ENCODE assay signal across 8 mouse cellular contexts in genomic region chr4:128729033-128729708, GRCm38 (mm10). TPM values are rescaled to one million over a fixed set of nuclear protein-coding genes. Genes with fewer than 3 reads are reported as not detected.
DNase-seq lines count a peak whose midpoint lies in the region; ATAC-seq and TF ChIP-seq lines count a peak whose summit lies in the region.

No protein-coding gene starts in this region.

- H3K79me3 ChIP-seq in C2C12 (ENCODE audit: low read depth) = peaks cover 64% of the 10 kb centered on the region

- peak overlapping the region; percentile 77 for H3K4me2 ChIP-seq in forebrain, embryonic 15.5 days (replicated peaks)
- peak overlapping the region; percentile 90 for H3K4me2 ChIP-seq in liver, embryonic 15.5 days

- H3K4me3 ChIP-seq in C2C12 (ENCODE audit: insufficient read depth, poor library complexity, severe bottlenecking) = peak overlapping the region; percentile 75
- peak overlapping the region; percentile 75 for H3K4me3 ChIP-seq in forebrain, embryonic 15.5 days
- peak overlapping the region; percentile 92 for H3K4me3 ChIP-seq in liver, embryonic 15.5 days (replicated peaks)

- no peaks in the 10 kb centered on the region for H3K9me3 ChIP-seq in forebrain, embryonic 15.5 days
- no peaks in the 10 kb centered on the region for H3K9me3 ChIP-seq in liver, embryonic 15.5 days (replicated peaks)

- H3K79me2 ChIP-seq in C2C12 (ENCODE audit: control insufficient read depth, insufficient read depth) = peaks cover 67% of the 10 kb centered on the region

- H3K27me3 ChIP-seq in C2C12 (ENCODE audit: control insufficient read depth, insufficient read depth, insufficient read length) = no peaks in the 10 kb centered on the region
- H3K27me3 ChIP-seq in forebrain, embryonic 15.5 days = no peaks in the 10 kb centered on the region
- H3K27me3 ChIP-seq in liver, embryonic 15.5 days = peaks cover 4% of the 10 kb centered on the region; the same call in 1 of the 2 replicates

- H3K27ac ChIP-seq in forebrain, embryonic 15.5 days (replicated peaks) = peak overlapping the region; percentile 93
- peak overlapping the region; percentile 35; the same call in 1 of the 2 replicates for H3K27ac ChIP-seq in liver, embryonic 15.5 days (replicated peaks)

- H3K4me1 ChIP-seq in forebrain, embryonic 15.5 days = peaks cover 71% of the 10 kb centered on the region
- H3K4me1 ChIP-seq in liver, embryonic 15.5 days (replicated peaks) = peaks cover 57% of the 10 kb centered on the region

- no peak for TF ChIP-seq CTCF in C2C12 (IDR thresholded peaks at IDR 0.05; ENCODE audit: control insufficient read depth, insufficient read depth, insufficient read length)

- peak; percentile 86 for DNase-seq in cerebellum, adult 11-12 months
- DNase-seq in cerebellum, postnatal 4 days (ENCODE audit: low spot score in 2 of 2) = no peak
- DNase-seq in right cerebral cortex, adult 18-20 months = no peak
- DNase-seq in kidney, postnatal 36 days = no peak

- peak overlapping the region; percentile 97 for H3ac ChIP-seq in C2C12 (ENCODE audit: control insufficient read depth, insufficient read length, low read depth)

- peak; percentile 75 for ATAC-seq in forebrain, embryonic 15.5 days (replicated peaks)
- no peak for ATAC-seq in liver, embryonic 15.5 days (ENCODE audit: insufficient read depth)
- no peak for ATAC-seq in megakaryocyte-erythroid progenitor cell, adult 5-6 weeks (replicated peaks; ENCODE audit: low FRiP score, low TSS enrichment, poor library complexity, severe bottlenecking)

- H3K9ac ChIP-seq in forebrain, embryonic 15.5 days (replicated peaks) = peak overlapping the region; percentile 100
- peak overlapping the region; percentile 96; the same call in 1 of the 2 replicates for H3K9ac ChIP-seq in liver, embryonic 15.5 days

- whole genome bisulfite sequencing in forebrain, embryonic 15.5 days = 1% methylated on average over 15 of the region's 15 CpGs
- WGBS in liver, embryonic 15.5 days (ENCODE audit: insufficient replicate concordance) = 31% methylated on average over 15 of the region's 15 CpGs

- H3K36me3 ChIP-seq in C2C12 (ENCODE audit: control insufficient read depth, insufficient read depth) = peaks cover 28% of the 10 kb centered on the region
- H3K36me3 ChIP-seq in forebrain, embryonic 15.5 days = 0 out of 2 replicates have a peak, but pooled peaks cover 3% of the 10 kb centered on the region
- peaks cover 6% of the 10 kb centered on the region; the same call in 1 of the 2 replicates for H3K36me3 ChIP-seq in liver, embryonic 15.5 days (replicated peaks)

TF ChIP-seq in C2C12, 6 proteins besides CTCF, POLR2A, EP300 and RAD21:
- no peak for TF ChIP-seq FOSL1 (IDR thresholded peaks at IDR 0.05; ENCODE audit: insufficient read depth, low read length, poor library complexity, severe bottlenecking)
- TF ChIP-seq CEBPB (IDR thresholded peaks at IDR 0.05; ENCODE audit: low read depth) = no peak
- TF ChIP-seq MYOG (IDR thresholded peaks at IDR 0.05; ENCODE audit: control insufficient read depth, extremely low read depth, insufficient read length) = no peak
- no peak for TF ChIP-seq USF1 (IDR thresholded peaks at IDR 0.05; ENCODE audit: low read depth)
- no peak for TF ChIP-seq MYOD1 (IDR thresholded peaks at IDR 0.05; ENCODE audit: control insufficient read depth, insufficient read length, low read depth)
- TF ChIP-seq MAX (IDR thresholded peaks at IDR 0.05) = no peak

RNA-seq across cellular contexts. Expression of gene A3galt2, which starts 26.0 kb away (rescaled TPM):
- polyA plus RNA-seq in C2C12 (2012; fragmentation: generic; extraction: Trizol) = 0.15 TPM
- polyA plus RNA-seq in forebrain, embryonic 15.5 days (2015; fragmentation: Nextera tagmentation; extraction: Ambion mirVana) = 0.45 and 0.61 TPM in 2 replicates
- not detected in 2 replicates for polyA plus RNA-seq in liver, embryonic 15.5 days (2015; fragmentation: Nextera tagmentation; extraction: Ambion mirVana)
- total RNA-seq in megakaryocyte-erythroid progenitor cell, adult 5-6 weeks (2014; fragmentation: Nextera tagmentation) = 0.31 TPM in 1 of 2 replicates, not detected in the other
- total RNA-seq in megakaryocyte-erythroid progenitor cell, adult 5-6 weeks (2017) = not detected in 2 replicates
